Mouse (Mus musculus) heart, embryonic 15.5 days (tissue): Measurements from ENCODE around the gene Kcnrg. TPM values are rescaled to one million over a fixed set of nuclear protein-coding genes. Genes with fewer than 3 reads are reported as not detected.
A peak's percentile ranks its signal among the peaks of the same experiment; 100 is the strongest.

Experiments
- ATAC-seq: fragments of 200-750 bp; cut with Nextera tagmentation; replicated peaks from 2 replicates; pipeline ENCODE4 v1.8.0; 2017; ENCODE audit warnings: low read depth, moderate TSS enrichment; ENCODE audit not compliant: insufficient number of reproducible peaks, insufficient read depth, low FRiP score
- H3K27ac ChIP-seq: fragments of 300-500 bp; sonication (generic); 2 replicates; pipeline ENCODE4 v1.5.1; 2015; ENCODE audit warnings: mild to moderate bottlenecking, inconsistent platforms
- H3K27me3 ChIP-seq: fragments of 300-500 bp; sonication (generic); 2 replicates; pipeline ENCODE4 v1.6.1; 2015; ENCODE audit warnings: inconsistent platforms
- H3K36me3 ChIP-seq: fragments of 300-500 bp; sonication (generic); 2 replicates; pipeline ENCODE4 v1.6.1; 2015; ENCODE audit warnings: mild to moderate bottlenecking, inconsistent platforms
- H3K4me1 ChIP-seq: fragments of 300-500 bp; sonication (generic); replicated peaks from 2 replicates; pipeline ENCODE4 v1.6.1; 2015; ENCODE audit warnings: inconsistent platforms
- H3K4me2 ChIP-seq: fragments of 300-500 bp; sonication (generic); 2 replicates; pipeline ENCODE4 v1.6.1; 2015; ENCODE audit warnings: inconsistent platforms, mild to moderate bottlenecking, moderate library complexity
- H3K4me3 ChIP-seq: fragments of 300-500 bp; sonication (generic); 2 replicates; pipeline ENCODE4 v1.5.1; 2015; ENCODE audit warnings: mild to moderate bottlenecking, inconsistent platforms
- H3K9ac ChIP-seq: fragments of 300-500 bp; sonication (generic); 2 replicates; pipeline ENCODE4 v1.6.1; 2015; ENCODE audit warnings: mild to moderate bottlenecking, inconsistent platforms
- H3K9me3 ChIP-seq: fragments of 300-500 bp; sonication (generic); replicated peaks from 2 replicates; pipeline ENCODE4 v1.6.1; 2016; ENCODE audit warnings: inconsistent platforms
- WGBS: fragments of 180-500 bp; shearing (Covaris S2); methylation state at CpG from one replicate; pipeline ENCODE4 v1.1.7; 2015; ENCODE audit warnings: mixed read lengths; 5-methylcytosine and 5-hydroxymethylcytosine counted together
- polyA plus RNA-seq: library from polyadenylated mRNA; unstranded; fragments of >200 nt; fragmentation: Nextera tagmentation; extraction: Ambion mirVana; gene quantifications from 2 replicates; pipeline ENCODE4 v1.2.1, GENCODE M21; 2015

Gene Kcnrg
- polyA plus RNA-seq, 1 experiment from 2014 or later = 0.28 TPM

DNA sequence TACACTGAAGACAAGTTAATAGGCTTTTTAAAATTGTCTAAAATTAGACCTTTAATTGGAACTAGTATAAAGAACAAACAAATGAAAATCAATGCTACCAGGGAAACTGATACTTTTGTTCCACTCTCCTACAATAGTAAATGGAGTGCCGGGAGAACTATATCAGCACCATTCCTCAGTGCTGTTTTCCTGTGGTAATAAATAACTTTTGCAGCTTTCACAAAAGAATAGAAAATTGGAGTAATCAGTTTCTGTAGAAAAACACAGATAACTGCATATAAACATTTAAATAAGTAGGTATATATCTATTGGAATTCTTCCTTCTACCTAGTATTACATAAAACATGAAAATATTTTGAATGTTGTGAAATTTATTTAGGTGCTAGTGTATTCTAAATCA lies 38.3 kb downstream of the Kcnrg start:
- H3K4me2 ChIP-seq = 0 out of 2 replicates have a peak overlapping the region, but pooled peaks have one; percentile 33
- H3K4me3 ChIP-seq = no peak overlapping the region
- H3K4me1 ChIP-seq = peaks cover 11% of the 10 kb centered on the region; the same call in 1 of the 2 replicates
- no peak for ATAC-seq
- H3K27ac ChIP-seq = no peak overlapping the region
- H3K27me3 ChIP-seq = no peaks in the 10 kb centered on the region
- 17% methylated on average over 1 of the region's 1 CpGs for WGBS
- H3K9ac ChIP-seq = no peak overlapping the region
- H3K36me3 ChIP-seq = no peaks in the 10 kb centered on the region
- no peaks in the 10 kb centered on the region for H3K9me3 ChIP-seq

DNA sequence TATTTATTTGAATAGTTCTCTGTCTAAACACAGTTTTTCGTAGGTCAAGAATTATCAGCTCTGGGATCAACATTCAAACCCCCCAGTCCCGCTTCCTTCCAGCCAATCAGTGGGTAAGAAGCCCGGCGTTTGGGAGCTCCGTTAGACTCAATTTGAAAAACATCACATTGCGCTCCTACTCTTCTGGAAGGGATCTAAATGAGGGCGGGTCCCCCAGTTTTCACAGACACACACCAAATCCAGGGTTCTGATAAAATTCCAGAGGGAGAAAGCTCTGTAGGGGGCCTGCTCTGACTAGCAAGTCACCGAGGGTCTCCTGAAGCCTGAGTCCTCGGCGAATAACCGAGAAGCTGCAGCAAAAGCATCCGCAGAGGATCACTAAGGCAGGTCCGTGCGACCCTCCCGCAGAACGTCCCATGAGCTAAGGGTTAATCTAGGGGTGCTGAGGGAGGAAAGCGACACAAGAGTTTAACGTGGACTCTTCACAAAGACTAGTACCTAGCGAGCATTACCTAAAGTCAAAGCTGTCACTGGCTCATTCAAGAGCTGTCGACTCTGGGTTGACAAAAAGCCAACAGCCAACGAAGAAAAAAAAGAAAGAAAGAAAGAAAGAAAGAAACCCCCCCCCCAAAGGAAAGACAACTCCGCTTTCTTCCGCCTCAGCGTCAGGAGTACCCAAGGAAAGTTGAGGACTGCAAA lies 40.1 kb downstream of the Kcnrg start:
- Histone ChIP-seq H3K9me3 (no peaks in the 10 kb centered on the region), H3K36me3 (no peaks in the 10 kb centered on the region), H3K4me2 (peak overlapping the region; percentile 75), H3K27ac (peak overlapping the region; percentile 95), H3K27me3 (no peaks in the 10 kb centered on the region), H3K4me1 (peaks cover 11% of the 10 kb centered on the region; the same call in 1 of the 2 replicates), H3K4me3 (peak overlapping the region; percentile 93), H3K9ac (peak overlapping the region; percentile 87)
- under 1% methylated on average over 24 of the region's 24 CpGs for WGBS
- no peak for ATAC-seq

DNA sequence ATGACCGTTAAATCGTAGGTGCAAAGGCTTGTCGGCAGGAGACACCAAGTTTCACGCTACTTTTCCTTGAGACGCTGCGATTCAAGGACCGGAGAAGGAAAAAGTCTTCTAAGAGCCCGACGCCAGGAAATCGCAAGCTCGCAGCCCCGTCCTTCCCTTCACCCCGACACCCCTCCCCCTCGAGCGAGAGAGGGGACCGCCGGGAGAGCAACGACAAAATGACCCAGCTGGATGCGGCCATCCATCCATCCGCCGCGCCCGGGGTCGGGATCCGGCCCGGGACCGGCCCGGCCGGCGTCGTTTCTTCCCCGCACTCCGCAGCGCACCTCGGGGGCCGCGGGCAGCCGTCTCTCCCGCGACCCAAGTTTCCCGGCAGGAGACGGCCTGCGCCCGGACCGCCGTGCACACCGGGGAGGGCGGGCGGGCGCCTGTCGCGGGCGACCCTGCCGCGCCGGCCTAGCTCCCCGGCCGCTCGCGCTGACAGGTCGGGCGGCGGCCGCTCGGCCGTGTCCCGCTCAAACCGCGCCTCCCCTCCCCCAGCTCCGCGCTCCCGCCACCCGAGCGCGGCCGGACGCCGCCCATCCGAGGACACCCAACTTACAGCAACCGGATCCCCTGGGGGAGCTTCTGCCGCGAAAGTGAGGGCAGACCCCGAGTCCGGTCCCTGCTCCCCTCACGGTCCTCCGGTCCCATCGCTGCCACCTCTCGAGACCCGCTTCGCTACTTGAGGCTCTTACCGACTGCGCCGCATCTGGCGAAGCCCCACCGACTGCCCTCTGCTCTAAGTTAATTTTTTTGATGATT lies 40.8 kb downstream of the Kcnrg start:
- peak overlapping the region; percentile 95 for H3K27ac ChIP-seq
- H3K4me1 ChIP-seq = peaks cover 11% of the 10 kb centered on the region; the same call in 1 of the 2 replicates
- peak overlapping the region; percentile 87 for H3K9ac ChIP-seq
- H3K36me3 ChIP-seq = no peaks in the 10 kb centered on the region
- no peaks in the 10 kb centered on the region for H3K27me3 ChIP-seq
- H3K9me3 ChIP-seq = no peaks in the 10 kb centered on the region
- peak; percentile 76 for ATAC-seq
- H3K4me3 ChIP-seq = peak overlapping the region; percentile 93
- H3K4me2 ChIP-seq = peak overlapping the region; percentile 75
- under 1% methylated on average over 89 of the region's 95 CpGs for WGBS

DNA sequence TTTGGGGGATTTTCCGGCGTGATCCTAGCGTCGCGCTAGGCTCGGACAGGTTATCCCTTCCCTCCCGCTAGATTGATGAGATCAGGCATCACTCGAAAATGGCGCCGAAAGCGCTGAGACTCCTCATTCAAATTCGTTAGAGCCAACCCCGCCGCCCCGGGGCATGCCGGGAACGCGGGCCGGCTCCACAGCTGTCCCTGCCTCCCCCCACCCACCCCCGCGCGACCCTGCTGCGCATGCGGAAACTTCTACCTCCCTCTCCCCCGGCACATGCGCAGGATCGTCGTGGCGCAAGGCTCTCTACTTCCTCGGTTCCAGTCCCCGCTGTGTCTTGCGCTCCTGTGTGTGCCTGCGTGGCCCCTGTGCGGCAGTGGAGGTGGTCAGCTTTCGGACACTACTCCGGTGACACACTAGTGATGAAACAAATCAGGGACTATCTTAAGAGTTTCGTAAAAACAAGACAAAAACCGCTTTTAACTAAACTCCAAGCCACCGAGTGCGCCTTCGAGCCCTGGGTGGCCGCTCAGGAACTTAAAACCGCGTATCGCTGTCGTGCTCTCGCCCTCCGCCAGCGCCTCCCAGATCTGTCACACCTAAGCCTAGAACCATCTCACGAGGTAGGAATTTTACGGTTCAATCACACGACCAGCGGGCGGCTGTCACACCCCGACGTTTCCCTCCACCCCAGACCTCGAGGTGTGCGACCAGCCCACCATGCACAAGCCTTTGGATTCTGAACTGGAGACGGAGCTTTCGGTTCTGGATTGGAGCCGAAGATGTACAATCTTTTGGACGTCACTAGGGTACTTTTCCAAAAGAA lies 41.6 kb downstream of the Kcnrg start:
- 2% methylated on average over 62 of the region's 62 CpGs for WGBS
- Histone ChIP-seq H3K4me3 (peak overlapping the region; percentile 93), H3K4me1 (peaks cover 11% of the 10 kb centered on the region; the same call in 1 of the 2 replicates), H3K27me3 (no peaks in the 10 kb centered on the region), H3K36me3 (no peaks in the 10 kb centered on the region), H3K4me2 (peak overlapping the region; percentile 75), H3K9me3 (no peaks in the 10 kb centered on the region), H3K27ac (peak overlapping the region; percentile 95), H3K9ac (peak overlapping the region; percentile 87)
- peak; percentile 92 for ATAC-seq

DNA sequence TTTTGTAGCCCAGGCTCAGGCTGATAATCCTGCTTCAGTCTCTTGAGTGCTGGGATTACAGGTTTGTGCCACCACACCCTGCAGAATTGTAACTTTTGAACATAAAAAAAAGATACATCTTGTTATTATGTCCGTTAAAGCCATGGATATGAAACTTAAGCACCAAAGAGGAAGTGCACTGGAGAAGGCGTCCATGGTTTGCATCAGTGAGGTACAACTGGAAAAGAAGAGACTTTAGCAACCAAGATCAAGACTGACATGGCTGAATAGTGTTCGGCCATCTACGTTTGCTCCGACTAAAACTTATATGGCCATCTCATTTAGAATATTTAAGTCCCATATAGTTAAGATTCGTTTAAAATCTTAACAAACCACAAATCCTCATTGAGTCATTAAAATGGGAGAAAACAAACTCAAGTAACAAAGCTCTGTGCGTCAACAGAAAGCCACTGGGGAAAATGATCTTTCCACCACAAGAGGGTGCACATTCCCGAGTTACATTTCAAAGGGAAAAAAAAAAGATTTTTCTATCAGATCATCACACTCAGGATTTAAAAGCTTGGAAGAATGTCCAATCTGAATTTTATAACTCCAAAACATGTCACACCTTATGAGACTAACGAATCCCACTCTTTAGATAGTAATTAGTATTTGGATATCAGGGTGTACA lies 43.2 kb downstream of the Kcnrg start:
- Histone ChIP-seq H3K4me1 (peaks cover 11% of the 10 kb centered on the region), H3K4me3 (no peak overlapping the region), H3K27ac (no peak overlapping the region), H3K9me3 (no peaks in the 10 kb centered on the region), H3K36me3 (no peaks in the 10 kb centered on the region), H3K9ac (no peak overlapping the region), H3K4me2 (0 out of 2 replicates have a peak overlapping the region, but pooled peaks have one; percentile 1), H3K27me3 (no peaks in the 10 kb centered on the region)
- ATAC-seq = no peak
- 34% methylated on average over 9 of the region's 9 CpGs for WGBS

DNA sequence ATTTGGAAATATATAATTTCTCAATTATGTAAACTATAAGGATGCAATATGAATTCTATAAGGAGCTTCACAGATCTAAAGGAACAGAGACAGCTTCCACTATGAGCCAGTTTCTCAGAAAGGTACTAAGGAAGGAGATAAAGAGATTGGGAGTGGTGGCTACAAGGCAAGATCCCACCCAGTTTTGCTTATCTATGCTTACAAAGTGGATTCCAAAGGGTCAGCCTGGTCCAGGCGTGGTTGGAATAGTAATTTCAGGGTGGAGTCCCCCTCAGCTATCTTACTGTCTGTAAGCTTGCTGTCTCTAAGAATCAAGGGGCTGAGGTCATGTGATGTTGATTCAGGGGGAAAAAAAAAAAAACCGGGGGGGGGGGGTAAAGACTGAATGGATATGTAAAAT lies 49.2 kb downstream of the Kcnrg start:
- no peak overlapping the region for H3K4me3 ChIP-seq

DNA sequence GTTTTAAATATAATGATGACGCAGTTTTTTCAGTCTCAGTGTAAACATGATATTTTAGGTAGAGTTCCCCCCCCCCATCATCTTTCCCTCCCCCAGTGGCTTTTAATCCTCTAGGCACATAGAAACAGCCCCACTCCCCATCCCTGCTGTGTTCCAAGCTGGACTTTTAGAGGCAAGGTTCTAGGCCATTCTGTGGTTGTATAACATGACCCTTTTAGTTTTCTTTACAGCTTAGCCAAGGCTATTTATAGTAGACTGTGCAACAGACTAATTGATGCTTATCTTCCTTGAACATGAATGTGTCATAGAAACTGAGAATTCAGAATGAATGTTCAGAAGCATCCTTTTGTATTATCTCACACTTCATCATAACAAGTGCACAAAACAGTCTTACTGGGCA lies 54.2 kb downstream of the Kcnrg start:
- H3K4me1 ChIP-seq = 0 out of 2 replicates have a peak, but pooled peaks cover 4% of the 10 kb centered on the region
- WGBS = 82% methylated on average over 1 of the region's 1 CpGs
- no peak for ATAC-seq
- no peaks in the 10 kb centered on the region for H3K36me3 ChIP-seq
- no peak overlapping the region for H3K4me3 ChIP-seq
- H3K27me3 ChIP-seq = no peaks in the 10 kb centered on the region
- H3K27ac ChIP-seq = no peak overlapping the region
- H3K4me2 ChIP-seq = no peak overlapping the region
- H3K9ac ChIP-seq = no peak overlapping the region
- no peaks in the 10 kb centered on the region for H3K9me3 ChIP-seq

More for the DNA sequence above, 49.2 kb downstream of the Kcnrg start:
- no peak for ATAC-seq
- Histone ChIP-seq H3K4me1 (peaks cover 2% of the 10 kb centered on the region; the same call in 1 of the 2 replicates), H3K27ac (no peak overlapping the region), H3K4me2 (no peak overlapping the region), H3K9ac (no peak overlapping the region), H3K9me3 (no peaks in the 10 kb centered on the region), H3K27me3 (no peaks in the 10 kb centered on the region), H3K36me3 (no peaks in the 10 kb centered on the region)
- 24% methylated on average over 2 of the region's 2 CpGs for WGBS

DNA sequence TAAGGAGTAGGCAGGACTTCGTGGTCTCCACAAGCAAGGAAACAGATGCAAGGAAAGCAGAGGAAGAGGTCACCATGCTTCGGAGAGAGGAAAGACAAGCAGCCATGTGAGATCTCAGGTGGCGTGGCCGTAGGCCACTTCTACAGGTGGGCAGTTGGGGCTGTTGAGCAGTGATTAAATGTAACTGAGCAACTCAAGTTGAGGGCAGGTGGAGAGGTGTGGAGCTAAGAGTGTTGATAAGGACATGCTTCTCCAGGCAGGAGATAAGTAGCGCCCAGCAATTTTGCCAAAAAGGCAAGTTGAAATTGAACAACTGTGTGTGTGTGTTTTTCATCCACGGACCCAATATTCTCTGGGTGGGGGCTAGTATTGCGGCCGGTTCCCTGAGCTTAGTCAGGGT lies 55.0 kb downstream of the Kcnrg start:
- H3K9ac ChIP-seq = no peak overlapping the region
- H3K4me3 ChIP-seq = no peak overlapping the region
- H3K27me3 ChIP-seq = no peaks in the 10 kb centered on the region
- H3K4me2 ChIP-seq = no peak overlapping the region
- H3K4me1 ChIP-seq = 0 out of 2 replicates have a peak, but pooled peaks cover 4% of the 10 kb centered on the region
- ATAC-seq = no peak
- no peaks in the 10 kb centered on the region for H3K9me3 ChIP-seq
- WGBS = 88% methylated on average over 8 of the region's 8 CpGs
- H3K36me3 ChIP-seq = no peaks in the 10 kb centered on the region
- H3K27ac ChIP-seq = no peak overlapping the region
